Mouse (Mus musculus) left cerebral cortex, postnatal 36 days (tissue): Measurements from ENCODE around the gene Inpp5d. TPM values are rescaled to one million over a fixed set of nuclear protein-coding genes. Genes with fewer than 3 reads are reported as not detected.

ENCODE experiments used
- DNase-seq, 2 experiments: peaks; one replicate each; pipeline ENCODE4 v3.0.0; 2021 to 2022; ENCODE audit warnings: low spot score in 2 of 2, mixed read lengths in 1 of 2
- intact Hi-C: fragments of 180-260 bp; cut with DNase I; formaldehyde crosslinking; loops from one replicate; pipeline ENCODE4 v1.15.1; 2025
- total RNA-seq, 2 experiments: library from RNA; stranded (reverse); gene quantifications; 2 replicates each; pipeline ENCODE4 v1.2.3; 2021

Inpp5d gene
- total RNA-seq, 2 experiments from 2014 or later: 19.8 to 20.5 TPM

DNA sequence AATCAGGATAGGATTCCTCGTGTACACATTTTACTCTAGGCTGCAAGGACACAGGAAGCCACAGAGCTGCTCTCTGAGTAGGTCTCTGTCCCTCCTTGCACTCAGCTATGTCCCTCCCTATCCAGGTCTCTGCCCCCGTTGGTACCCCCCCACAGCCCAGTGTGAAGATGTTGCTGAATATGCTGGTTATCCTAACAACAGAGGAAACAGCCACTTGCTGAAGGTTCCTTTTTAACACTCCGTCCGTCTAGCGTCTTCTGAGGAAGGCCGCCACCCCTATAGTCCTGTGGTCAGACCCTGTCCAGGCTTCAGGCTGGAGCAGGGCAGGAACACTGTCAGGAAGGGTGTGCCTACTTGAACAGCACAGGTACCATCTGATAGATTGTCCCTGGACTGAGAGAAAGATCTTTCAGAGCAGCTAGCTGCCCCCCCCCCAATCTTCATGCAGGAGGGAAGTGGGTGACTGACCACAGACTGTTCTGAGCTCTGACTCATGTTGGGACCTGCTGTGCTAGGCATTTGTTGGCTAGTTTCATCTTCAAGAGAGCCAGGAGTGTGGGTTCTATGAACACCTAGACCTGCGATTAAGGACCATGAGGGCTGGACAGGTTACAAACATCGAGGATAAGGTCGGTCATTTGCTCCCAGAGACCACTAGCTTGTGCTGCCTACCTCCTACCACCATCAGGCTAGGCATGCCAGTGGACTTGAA lies 1.2 kb downstream of the Inpp5d start:
- intact Hi-C loops: loop anchor here (5.0 kb wide), 1 partner anchor 36 kb away; no protein-coding TSS in a partner anchor
- no peak for DNase-seq

DNA sequence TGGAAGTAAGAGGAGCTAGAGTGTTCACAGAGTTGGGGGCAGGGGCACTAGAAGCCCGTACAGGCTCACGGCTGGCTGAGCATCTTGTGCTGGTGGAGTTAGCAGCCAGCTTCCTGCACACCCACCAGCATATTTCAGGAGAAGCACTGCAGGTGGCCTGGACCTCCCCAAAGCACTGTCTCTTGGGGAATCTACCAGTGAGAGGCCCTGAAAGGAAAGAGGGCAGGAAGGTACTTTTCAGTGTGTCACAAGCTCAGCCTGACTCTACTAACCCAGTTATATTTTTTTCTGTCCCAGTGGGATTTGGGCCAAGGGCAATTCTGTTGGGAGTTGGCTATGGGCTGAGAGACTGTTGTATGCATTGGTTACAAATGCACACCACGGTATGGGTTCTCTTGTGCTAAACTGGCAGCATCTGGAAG lies 1.8 kb downstream of the Inpp5d start:
- intact Hi-C loops: loop anchor here (5.0 kb wide), 1 partner anchor 35 kb away; no protein-coding TSS in a partner anchor
- DNase-seq: peak in 1 of 2 experiments; percentile 63

DNA sequence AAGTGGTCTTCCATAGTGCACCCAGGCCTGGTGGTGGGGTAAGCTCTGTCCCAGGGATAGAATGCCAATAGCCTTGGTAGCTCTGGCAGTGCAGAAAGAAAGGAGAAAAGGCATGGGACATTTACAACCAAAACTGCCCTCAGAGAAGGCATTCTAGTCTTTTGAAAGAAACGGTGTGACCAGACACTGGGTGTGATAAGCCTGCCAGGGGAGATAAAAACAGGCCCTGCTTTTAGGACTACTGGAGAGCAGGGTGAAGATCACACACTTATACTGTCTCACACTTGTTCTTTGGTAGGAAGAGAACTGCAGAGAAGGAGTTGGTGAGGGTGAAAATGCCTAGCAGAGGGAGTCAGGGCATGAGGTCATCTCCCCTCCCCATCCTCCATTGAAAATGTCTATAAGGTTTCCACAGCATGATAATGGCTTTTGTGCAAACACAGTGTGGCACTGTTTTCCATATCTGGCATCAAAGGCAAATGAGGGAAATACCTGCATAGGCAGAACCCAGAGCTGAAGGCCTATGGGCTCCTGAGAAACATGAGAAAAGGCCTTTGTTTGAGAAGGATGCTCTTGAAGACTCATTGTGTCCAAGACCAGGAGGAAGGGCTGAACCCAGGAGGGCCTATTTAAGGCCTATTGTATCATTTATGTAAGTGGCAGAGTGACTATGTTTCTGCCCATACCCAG lies 4.0 kb downstream of the Inpp5d start:
- no peak for DNase-seq
- intact Hi-C loops: loop anchor here (5.0 kb wide), 1 partner anchor 33 kb away; no protein-coding TSS in a partner anchor

DNA sequence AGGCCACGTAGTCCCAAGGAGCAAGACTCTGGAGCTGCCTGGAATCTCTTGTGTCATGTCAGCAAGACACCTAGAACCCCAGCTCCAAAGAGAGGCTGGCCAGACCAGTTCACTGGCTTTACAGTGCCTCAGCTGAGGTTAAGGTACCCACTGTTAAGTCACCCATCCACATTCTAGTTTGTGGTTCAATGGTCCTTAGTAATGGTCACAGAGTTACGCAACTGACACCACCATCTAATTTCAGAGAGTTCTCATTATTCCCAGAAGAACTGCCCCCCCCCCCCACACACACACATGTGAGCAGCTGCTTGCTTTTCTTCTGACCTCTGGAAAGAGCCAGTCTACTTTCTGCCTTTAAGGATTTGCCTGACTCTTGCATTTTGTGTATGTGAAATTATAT lies 4.7 kb downstream of the Inpp5d start:
- intact Hi-C loops: loop anchor here (5.0 kb wide), 1 partner anchor 32 kb away; no protein-coding TSS in a partner anchor

DNA sequence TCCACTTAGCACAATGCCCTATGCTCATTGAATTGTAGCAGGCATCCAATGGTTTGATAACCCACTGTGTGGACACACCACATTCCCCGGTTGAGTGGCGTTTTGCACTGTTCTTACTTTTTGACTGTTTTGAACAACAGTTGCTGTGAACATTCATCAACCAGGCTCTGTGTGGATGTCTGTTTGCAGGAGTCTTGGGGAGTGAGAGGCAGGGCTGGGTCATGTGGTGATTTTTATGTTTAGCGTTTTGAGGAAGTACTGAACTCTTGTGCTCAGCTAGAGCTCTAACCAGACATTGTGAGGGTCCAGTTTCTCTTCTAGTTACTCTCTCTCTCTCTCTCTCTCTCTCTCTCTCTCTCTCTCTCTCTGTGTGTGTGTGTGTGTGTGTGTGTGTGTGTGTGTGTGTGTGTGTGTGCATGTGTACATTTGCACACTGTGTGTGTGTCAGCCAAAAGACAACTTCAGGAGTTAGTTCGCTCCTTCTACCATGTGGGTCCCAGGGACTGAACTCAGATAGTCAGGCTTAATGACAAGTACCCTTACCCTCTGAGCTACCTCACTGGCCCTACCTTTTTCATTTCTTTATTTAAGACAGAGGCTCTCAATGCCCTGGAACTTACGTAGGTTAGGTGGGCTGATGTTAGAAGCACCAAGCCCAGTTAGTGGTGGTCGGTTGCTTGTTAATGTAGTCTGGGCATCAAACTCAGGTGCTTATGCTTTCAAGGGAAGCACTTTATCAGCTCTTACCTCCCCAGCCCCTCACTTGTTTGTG lies 5.3 kb downstream of the Inpp5d start:
- DNase-seq: no peak

More for the DNA sequence above, 4.7 kb downstream of the Inpp5d start:
- DNase-seq: no peak

DNA sequence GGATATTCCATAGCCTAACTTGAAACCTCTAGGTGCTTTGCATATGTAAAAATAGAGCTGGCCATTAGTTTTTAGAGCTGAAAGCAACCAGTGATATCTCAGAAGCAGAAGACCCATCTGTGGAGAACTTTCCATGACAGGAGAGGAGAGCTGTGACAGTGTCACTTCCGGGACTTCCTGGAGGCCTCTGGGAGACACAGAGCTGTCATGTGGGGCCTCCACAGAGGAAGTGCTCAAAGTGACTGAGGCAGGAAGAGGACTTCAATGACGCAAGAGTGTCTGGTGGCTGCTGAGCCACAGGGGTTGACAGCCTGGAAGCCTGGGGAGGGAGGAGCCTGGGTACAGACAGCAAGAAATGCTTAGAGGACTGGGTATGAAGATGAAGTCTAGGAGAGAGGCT lies 6.2 kb downstream of the Inpp5d start:
- intact Hi-C loops: no loop called here
- no peak for DNase-seq

More for the DNA sequence above, 5.3 kb downstream of the Inpp5d start:
- intact Hi-C loops: no loop called here

DNA sequence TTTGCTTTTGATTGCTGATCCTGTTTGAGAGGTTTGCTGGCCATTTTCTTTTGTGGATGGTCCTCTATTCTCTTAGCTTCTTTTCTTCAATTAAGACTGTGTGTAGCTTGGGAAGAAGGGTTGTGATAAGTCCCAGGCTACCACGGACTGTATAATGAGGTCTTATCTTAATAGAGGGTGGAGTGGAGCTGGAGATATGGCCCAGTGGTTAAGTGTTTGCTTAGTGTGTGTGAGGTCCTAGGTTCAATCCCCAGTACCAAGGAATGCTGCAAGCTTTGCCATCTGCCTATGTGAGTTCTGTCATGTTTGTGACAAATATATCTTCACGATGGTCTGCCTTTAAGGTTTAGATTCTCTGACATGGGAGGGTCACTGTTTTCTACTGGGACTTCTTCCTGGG lies 8.0 kb downstream of the Inpp5d start:
- intact Hi-C loops: no loop called here
- no peak for DNase-seq

DNA sequence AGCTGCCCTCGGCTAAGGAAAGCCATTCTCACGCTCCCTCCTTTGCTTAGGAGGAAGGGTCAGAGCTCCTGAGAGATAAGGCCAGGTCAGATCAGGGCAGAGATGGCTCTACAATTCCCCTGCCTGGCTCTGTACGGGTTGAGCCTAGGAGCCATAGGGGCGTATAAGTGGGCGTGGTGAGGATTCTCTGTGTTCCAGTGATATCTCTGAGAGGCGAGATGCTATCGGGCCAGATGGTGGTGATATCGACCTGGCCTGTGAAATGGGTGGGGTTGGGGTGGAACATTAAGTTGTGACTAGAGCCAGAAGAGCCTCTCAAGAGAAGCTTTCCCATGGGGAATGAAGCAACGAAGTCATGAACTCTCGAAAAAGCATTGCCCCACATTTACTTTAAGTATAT lies 11.5 kb downstream of the Inpp5d start:
- intact Hi-C loops: no loop called here
- no peak for DNase-seq

DNA sequence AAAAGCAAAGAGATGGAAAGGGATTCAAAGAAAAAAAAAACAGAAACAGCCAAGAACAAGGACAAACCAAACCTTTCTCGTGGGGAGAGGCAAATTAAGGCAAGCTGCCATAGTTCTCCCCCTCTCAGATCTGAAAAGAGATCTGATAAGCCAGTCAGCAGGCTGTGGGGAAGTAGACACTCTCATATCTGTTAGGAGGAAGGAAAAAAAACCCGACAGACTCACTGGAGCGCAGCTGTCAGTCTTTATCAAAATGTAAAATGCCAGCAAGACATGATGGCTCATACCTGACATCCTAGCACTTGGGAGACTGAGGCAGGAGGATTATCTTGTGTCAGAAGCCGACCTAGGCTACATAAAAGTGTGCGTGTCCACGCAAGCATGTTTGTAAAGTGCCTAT lies 12.1 kb downstream of the Inpp5d start:
- intact Hi-C loops: no loop called here

DNA sequence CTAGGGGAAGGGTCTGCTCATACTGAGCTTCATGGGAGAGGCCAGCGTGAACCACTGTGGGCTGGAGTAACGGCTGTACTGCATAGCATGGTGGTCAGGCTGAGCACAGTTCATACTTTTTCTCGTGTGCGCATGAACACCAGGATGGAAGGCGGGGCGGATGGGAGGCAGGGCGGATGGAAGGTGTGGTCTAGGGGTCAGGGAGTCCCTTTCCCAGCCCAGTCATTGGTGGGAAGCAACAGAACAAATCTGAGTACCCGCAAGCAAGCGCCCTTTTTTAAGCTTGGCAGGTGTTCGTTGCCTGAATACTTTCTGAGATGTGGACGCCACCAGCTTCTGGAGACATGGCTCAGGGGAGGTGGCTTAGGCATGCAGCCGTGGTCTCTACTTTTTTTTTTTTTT lies 16.6 kb downstream of the Inpp5d start:
- no peak for DNase-seq
- intact Hi-C loops: no loop called here

More for the DNA sequence above, 12.1 kb downstream of the Inpp5d start:
- no peak for DNase-seq

DNA sequence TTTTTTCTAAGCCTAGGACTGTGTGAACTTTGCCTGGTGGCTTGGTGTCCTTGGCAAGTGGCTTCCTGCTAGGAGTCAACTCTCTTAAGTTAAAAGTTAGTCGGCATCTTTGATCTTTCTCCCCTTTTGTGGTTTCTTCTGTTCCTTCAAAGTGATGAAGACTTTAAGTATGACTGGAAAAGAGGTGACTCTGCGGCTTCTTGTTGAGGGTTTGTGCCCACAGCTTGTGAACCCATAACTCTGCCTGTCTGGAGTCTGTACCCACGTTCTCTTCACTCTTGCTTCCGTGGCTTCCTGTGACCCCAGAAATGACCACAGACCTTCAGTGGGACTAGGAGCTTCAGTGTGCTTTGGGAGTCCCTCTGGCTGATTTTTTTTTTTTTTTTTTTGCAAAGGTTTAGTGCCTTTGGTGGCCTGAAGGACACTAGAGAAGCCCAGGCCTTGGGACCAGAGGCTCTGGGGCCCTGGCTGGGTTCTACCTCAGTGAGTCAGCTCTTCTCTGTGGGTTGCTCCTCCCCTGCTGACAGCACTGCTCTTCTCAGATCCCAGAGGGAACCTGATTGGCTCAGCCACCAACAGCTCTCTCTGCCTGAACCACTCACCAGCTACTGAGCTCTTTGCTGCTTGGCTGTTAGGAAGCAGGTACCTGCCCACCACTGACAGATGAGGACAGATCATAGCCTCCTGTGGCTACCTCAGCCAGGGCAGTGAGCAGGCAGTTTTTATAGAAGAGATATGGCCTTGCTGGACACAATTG lies 17.2 kb downstream of the Inpp5d start:
- intact Hi-C loops: no loop called here
- no peak for DNase-seq

DNA sequence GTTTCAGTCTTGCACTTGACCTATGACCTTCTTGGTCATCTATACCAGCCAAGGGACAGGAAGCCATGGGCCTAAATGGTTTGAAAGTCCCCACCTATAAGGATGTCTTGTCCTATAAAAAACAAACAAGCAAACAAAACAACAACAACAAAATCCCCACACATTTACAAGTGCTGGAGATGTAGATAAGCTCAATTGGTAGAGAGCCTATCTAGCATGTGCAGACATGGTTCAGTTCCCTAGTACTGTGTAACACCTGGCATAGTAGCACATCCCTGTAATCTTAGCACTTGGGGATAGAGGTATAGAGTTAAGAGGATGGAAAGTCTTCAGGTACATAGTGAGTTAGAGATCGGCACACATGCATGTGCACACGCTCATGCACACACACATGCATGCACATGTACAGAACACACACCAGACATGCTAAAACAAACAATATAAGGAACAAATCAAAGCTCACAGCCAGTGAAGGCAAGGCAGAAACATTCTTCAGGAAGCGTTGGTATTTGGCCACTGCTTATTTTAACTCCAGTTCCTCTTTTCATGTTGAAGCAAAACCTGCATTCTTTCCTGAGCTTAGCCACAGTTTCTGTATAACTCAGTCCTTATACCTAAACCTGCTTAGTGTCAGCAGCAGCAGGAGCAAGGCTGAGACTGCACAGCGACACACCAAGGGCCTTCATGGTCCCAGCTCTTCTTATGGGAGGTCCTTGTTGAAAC lies 17.9 kb downstream of the Inpp5d start:
- no peak for DNase-seq
- intact Hi-C loops: no loop called here

DNA sequence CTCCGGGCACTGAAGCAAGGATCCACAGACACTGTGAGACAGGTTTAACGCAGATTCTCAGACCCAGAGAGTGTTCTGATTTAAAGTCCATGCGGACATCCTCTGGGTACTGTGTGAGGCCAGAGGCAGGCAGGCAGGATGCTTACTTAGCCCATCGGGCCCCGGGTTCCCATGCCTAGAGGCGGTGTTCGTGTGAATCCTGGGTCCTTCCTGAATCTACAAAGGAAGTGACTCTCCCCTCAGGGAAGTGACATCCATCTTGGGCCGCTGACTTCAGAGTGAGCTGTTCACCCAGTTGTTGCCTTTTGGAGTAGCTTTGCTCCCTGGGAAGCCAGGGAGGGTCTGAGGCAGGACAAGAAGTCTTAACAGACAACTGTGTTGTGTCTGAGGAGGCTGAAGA lies 19.6 kb downstream of the Inpp5d start:
- intact Hi-C loops: no loop called here
- no peak for DNase-seq

DNA sequence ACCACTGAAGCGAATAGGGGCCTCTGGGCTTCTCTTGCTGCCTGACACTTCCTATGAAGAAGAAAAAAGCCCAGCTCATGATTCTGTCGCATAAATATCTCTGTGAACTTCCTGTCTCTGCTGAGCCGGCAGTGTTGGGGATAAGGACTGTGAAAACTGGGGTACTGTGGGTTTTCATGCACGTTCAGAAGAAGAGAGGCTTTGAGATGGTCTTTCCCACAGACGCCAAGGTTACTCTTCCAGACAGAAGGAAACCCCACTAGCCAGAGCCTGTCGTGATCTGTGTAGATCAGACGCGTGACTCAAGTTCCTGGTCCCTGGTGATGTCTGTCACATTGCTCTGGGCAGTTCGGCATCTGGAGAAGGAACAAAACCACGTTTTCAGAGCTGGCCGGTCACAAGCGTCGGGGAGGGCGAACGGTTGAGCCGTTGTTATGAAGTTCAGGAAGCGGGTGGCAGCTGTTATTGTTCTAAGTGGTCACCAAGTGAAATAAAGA lies 20.1 kb downstream of the Inpp5d start:
- intact Hi-C loops: no loop called here
- no peak for DNase-seq

DNA sequence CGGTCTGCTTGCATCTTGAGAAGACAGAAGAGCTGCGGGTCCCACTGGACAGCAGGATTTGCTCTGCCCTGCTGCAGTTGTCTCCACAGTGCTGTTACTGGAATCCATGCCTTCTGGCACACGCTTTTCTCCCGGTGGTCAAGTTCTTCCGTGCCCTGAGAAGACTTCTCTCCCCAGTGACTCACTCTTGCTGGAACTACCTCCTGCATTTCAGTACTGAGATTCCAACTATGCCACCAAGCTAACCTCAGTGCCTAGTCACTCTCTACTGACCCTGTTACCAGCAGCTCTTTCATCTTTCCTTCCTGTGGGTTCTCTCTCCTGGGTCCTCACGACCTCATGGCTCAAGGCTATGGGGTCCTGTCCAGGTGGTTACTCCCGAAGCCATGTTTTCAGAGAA lies 22.9 kb downstream of the Inpp5d start:
- intact Hi-C loops: no loop called here

DNA sequence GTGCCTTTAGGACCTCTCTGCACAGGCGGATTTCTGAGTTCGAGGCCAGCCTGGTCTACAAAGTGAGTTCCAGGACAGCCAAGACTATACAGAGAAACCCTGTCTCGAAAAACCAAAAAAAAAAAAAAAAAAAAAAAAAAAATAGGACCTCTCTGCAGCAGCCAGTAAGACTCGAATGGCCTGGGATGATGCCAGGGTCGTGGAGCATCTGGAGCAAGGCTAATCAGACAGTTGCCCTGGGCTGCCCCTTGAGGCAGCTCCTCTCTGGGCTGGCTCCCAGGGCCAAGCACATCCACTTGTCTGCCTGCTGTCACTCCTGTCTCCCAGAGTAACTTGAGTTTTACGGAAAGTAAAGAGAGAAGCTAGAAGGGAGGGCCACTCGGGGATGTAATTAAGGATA lies 24.9 kb downstream of the Inpp5d start:
- DNase-seq: no peak
- intact Hi-C loops: no loop called here

More for the DNA sequence above, 22.9 kb downstream of the Inpp5d start:
- DNase-seq: no peak

DNA sequence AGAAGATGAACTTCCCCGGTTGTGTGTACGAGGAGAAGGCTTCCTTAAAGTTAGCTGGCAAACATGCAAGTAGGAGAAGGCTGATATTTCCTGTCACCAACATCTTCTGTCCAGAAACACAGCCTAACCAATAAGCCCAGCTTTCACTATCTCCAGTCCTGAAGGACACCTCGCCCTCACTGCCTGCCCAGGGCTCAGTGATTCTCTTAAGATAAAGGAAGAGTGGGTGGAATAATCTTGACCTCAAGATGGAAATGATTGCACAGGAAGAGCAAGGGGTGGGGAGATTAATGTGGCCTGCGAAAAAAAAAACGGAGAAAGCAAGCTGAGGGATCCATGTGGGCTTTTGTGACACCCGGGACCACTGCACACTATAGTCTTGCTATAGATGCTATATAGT lies 25.6 kb downstream of the Inpp5d start:
- intact Hi-C loops: no loop called here
- no peak for DNase-seq

DNA sequence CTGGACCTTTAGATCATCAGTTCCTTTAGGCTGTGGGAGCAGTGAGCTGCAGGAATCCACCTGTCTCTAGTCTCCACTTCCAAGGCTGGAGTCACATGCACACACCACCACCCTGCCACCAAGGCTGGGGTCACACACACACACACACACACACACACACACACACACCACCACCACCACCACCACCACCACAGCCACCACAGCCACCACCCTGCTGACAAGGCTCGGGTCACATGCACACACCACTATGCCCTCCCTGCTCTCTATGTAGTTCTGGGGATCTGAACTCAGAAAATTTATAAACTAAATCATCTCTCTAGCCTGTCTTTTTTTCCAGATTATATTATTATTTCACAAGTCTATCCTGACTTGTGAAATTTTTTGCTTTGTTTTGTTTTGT lies 27.7 kb downstream of the Inpp5d start:
- intact Hi-C loops: no loop called here
- no peak for DNase-seq

DNA sequence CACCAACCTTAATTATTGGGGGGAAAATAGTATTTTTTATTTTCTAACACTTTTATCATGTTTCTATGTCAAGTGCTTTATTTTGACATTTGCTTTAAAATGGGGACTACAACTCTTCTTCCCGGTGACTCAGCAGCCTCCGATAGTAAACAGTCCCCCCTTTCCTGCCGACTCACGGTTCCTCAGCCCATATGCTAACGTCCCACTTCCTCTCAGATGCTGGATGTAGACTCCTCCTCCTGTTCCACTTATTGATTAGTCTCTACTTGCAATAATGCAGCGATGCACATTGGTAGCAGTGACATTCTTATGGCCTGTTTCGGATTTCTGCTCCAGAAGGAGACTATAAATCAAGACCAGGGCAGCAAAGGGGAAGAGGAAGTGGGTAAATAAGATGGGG lies 28.5 kb downstream of the Inpp5d start:
- intact Hi-C loops: no loop called here
- DNase-seq: no peak
